Mouse (Mus musculus) midbrain, embryonic 10.5 days (tissue): ENCODE results near the gene H2-M11. TPM values are rescaled to one million over a fixed set of nuclear protein-coding genes. Genes with fewer than 3 reads are reported as not detected.

Experiments used
- DNase-seq: peaks from one replicate; pipeline ENCODE4 v3.0.0-alpha.2; 2017; ENCODE audit warnings: low spot score
- H3K27ac ChIP-seq: fragments of 300-500 bp; sonication (generic); replicated peaks from 2 replicates; pipeline ENCODE4 v1.5.1; 2016; ENCODE audit warnings: mild to moderate bottlenecking
- H3K27me3 ChIP-seq: fragments of 300-500 bp; sonication (generic); 2 replicates; pipeline ENCODE4 v1.6.1; 2016; ENCODE audit warnings: low read depth, mild to moderate bottlenecking; ENCODE audit not compliant: poor library complexity, severe bottlenecking
- H3K36me3 ChIP-seq: fragments of 300-500 bp; sonication (generic); 2 replicates; pipeline ENCODE4 v1.6.1; 2016; ENCODE audit warnings: mild to moderate bottlenecking, moderate library complexity
- H3K4me1 ChIP-seq: fragments of 300-500 bp; sonication (generic); 2 replicates; pipeline ENCODE4 v1.6.1; 2016
- H3K4me3 ChIP-seq: fragments of 300-500 bp; sonication (generic); 2 replicates; pipeline ENCODE4 v1.5.1; 2016; ENCODE audit warnings: mild to moderate bottlenecking, moderate library complexity
- H3K9me3 ChIP-seq: fragments of 300-500 bp; sonication (generic); replicated peaks from 2 replicates; pipeline ENCODE4 v1.6.1; 2016; ENCODE audit warnings: mild to moderate bottlenecking
- WGBS: fragments of 180-500 bp; shearing (Covaris S2); methylation state at CpG from one replicate; pipeline ENCODE4 v1.1.7; 2016; 5-methylcytosine and 5-hydroxymethylcytosine counted together
- polyA plus RNA-seq: library from polyadenylated mRNA; unstranded; fragments of >200 nt; fragmentation: Nextera tagmentation; extraction: Ambion mirVana; gene quantifications from 2 replicates; pipeline ENCODE4 v1.2.1, GENCODE M21; 2016

The H2-M11 gene
- polyA plus RNA-seq, result not detected in 2 replicates

DNA sequence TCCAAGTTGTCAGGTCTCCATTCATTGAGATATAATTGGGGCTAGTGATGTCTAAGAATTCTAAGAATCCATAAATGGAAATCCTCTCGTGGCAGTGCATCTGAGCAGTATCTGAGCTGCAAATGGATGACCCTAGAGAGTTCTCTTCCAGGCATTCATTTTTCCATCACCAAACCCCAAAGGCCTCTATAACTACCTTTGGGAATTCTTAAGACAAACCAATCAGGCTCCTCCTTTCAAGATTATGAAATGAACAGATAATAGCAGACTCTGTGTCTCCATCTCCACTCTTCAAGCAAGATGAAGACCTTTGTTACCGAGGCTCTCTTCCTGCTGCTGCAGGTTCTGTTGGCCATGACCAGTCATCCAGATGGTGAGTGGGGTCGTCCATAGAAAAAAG is at the start of gene H2-M11:
Gene H2-M11, plus strand, starts transcription at position 301 of the 400 bp plus-strand sequence.
- Histone ChIP-seq H3K36me3 (no peaks in the 10 kb centered on the region), H3K4me3 (no peak within 1 kb of the TSS), H3K27me3 (no peaks in the 10 kb centered on the region), H3K9me3 (no peaks in the 10 kb centered on the region), H3K27ac (no peak within 1 kb of the TSS), H3K4me1 (no peaks in the 10 kb centered on the region)
- 69% methylated on average over 3 of the region's 3 CpGs for WGBS
- no peak for DNase-seq

DNA sequence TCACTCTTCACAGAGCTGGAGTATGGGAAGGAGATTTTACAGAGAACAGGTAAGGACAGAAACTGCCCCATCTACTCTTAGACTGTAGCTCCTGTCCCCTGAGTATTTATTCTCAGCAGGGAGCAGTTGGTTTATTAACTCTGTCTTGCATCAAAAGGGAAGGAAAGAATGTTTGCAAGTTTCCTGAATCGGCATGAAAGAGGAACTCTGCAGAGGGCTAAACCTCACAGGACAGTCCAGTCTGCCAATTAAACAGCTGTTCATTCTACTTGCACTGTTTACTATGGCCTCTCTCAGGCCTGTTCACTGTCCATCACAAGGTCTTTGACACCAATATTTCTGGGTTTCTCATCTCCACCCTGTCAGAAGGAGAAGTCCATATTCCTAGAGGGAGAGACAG is 46.4 kb upstream of the H2-M11 start:
- Histone ChIP-seq H3K4me3 (no peak overlapping the region), H3K4me1 (no peaks in the 10 kb centered on the region), H3K27ac (no peak overlapping the region), H3K27me3 (no peaks in the 10 kb centered on the region), H3K36me3 (no peaks in the 10 kb centered on the region), H3K9me3 (no peaks in the 10 kb centered on the region)
- 69% methylated on average over 1 of the region's 1 CpGs for WGBS
- no peak for DNase-seq

DNA sequence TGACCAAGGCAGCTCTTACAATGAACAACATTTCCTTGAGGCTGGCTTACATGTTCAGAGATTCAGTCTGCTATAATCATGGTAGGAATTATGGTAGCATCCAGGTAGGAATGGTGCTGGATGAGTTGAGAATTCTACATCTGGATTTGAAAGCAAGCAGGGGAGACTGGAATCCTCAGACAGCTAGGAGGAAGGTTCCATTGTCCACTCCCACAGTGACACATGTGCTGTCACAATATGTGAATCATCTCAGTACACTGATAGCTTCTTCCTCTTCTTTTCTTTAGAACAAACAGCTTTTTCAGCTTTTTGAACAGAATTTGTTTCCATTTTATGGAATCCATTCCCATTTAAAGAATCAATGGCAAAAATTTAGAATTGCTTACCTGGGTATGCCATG is 43.0 kb upstream of the H2-M11 start:
- H3K36me3 ChIP-seq, result no peaks in the 10 kb centered on the region
- no peak for DNase-seq
- H3K9me3 ChIP-seq, result no peaks in the 10 kb centered on the region
- H3K27ac ChIP-seq, result no peak overlapping the region
- no peak overlapping the region for H3K4me3 ChIP-seq
- H3K4me1 ChIP-seq, result no peaks in the 10 kb centered on the region
- no peaks in the 10 kb centered on the region for H3K27me3 ChIP-seq

Other genes with a start within 250 kb of the H2-M11 start
- not detected in 2 replicates for gene H2-M10.1, start 220.9 kb upstream of the H2-M11 start, polyA plus RNA-seq
- gene H2-M10.3, start 178.7 kb upstream of the H2-M11 start, polyA plus RNA-seq, result not detected in 2 replicates
- gene H2-M10.4, start 84.7 kb upstream of the H2-M11 start, polyA plus RNA-seq, result not detected in 2 replicates
- gene H2-M9, start 95.6 kb downstream of the H2-M11 start, polyA plus RNA-seq, result not detected in 2 replicates
- not detected in 2 replicates for gene H2-M1, start 125.1 kb downstream of the H2-M11 start, polyA plus RNA-seq
- not detected in 2 replicates for gene H2-M10.5, start 225.8 kb downstream of the H2-M11 start, polyA plus RNA-seq